Mouse (Mus musculus) forebrain, postnatal 0 days (tissue): ENCODE measurements around the gene Opn3. TPM values are rescaled to one million over a fixed set of nuclear protein-coding genes. Genes with fewer than 3 reads are reported as not detected.

ENCODE experiments used
- ATAC-seq: fragments of 200-750 bp; cut with Nextera tagmentation; 2 replicates; pipeline ENCODE4 v1.8.0; 2017; ENCODE audit warnings: mild to moderate bottlenecking, moderate library complexity
- DNase-seq: peaks from one replicate; pipeline ENCODE4 v3.0.0-alpha.2; 2015
- H3K27ac ChIP-seq: fragments of 300-500 bp; sonication (generic); 2 replicates; pipeline ENCODE4 v1.5.1; 2014; ENCODE audit warnings: low read depth, mild to moderate bottlenecking, antibody characterized with exemption, low read length, moderate library complexity, mixed read lengths
- H3K27me3 ChIP-seq: fragments of 300-500 bp; sonication (generic); 2 replicates; pipeline ENCODE4 v1.6.1; 2014; ENCODE audit warnings: mild to moderate bottlenecking, low read length, mixed read lengths; ENCODE audit not compliant: insufficient read depth
- H3K36me3 ChIP-seq: fragments of 300-500 bp; sonication (generic); 2 replicates; pipeline ENCODE4 v1.6.1; 2014; ENCODE audit warnings: mild to moderate bottlenecking, moderate library complexity; ENCODE audit not compliant: insufficient read depth
- H3K4me1 ChIP-seq: fragments of 300-500 bp; sonication (generic); 2 replicates; pipeline ENCODE4 v1.6.1; 2014; ENCODE audit warnings: antibody characterized with exemption; ENCODE audit not compliant: insufficient read depth
- H3K4me2 ChIP-seq: fragments of 300-500 bp; sonication (generic); 2 replicates; pipeline ENCODE4 v1.6.1; 2014; ENCODE audit warnings: low read depth, mild to moderate bottlenecking, moderate library complexity
- H3K4me3 ChIP-seq: fragments of 300-500 bp; sonication (generic); 2 replicates; pipeline ENCODE4 v1.5.1; 2014; ENCODE audit warnings: low read depth, low read length, mixed read lengths
- H3K9ac ChIP-seq: fragments of 300-500 bp; sonication (generic); 2 replicates; pipeline ENCODE4 v1.6.1; 2014; ENCODE audit warnings: mild to moderate bottlenecking
- H3K9me3 ChIP-seq: fragments of 300-500 bp; sonication (generic); 2 replicates; pipeline ENCODE4 v1.6.1; 2016; ENCODE audit warnings: low read length
- CTCF ChIP-seq: sonication (generic); IDR thresholded peaks from 2 replicates; pipeline ENCODE4 v1.5.1; 2016; ENCODE audit warnings: antibody characterized with exemption, control low read depth, low read depth
- WGBS: fragments of 180-500 bp; shearing (Covaris S2); extraction: QIAGEN DNeasy Blood & Tissue Kit; methylation state at CpG from one replicate; pipeline ENCODE4 v1.1.7; 2014; 5-methylcytosine and 5-hydroxymethylcytosine counted together
- polyA plus RNA-seq: library from polyadenylated mRNA; unstranded; fragments of >200 nt; fragmentation: Nextera tagmentation; extraction: Ambion mirVana; gene quantifications from 2 replicates; pipeline ENCODE4 v1.2.1, GENCODE M21; 2015
- total RNA-seq: library from RNA; depleted of rRNA; stranded (reverse); fragments of >200 nt; gene quantifications from 2 replicates; pipeline ENCODE4 v1.2.3, GENCODE M21; 2014

Opn3 gene
- total and polyA plus RNA-seq, 2 experiments from 2014 or later: 6.4 to 9.0 TPM

DNA sequence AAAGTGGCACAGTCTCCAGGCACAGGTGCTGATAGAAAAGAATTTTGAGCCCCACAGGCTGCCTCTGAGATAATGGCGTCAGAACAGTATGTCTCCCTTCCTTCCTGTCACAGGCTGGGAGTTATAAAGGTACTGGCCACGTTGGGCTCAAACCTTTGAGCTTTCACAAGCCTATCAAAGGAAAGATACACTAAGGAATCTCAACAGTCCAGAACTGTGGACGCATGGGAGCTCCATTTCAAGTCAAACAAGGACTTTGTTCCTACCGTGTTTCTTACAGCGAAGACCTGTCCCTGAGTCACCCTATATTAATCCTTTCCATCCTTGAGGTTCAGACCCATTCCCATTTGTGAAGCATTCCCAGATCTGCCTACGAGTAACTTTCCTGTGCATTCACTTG is 15.1 kb downstream of the Opn3 start:
- no peaks in the 10 kb centered on the region for H3K36me3 ChIP-seq
- H3K27me3 ChIP-seq: no peaks in the 10 kb centered on the region
- no peak overlapping the region for H3K4me2 ChIP-seq
- ATAC-seq (no peak), DNase-seq (no peak)
- no peak overlapping the region for H3K9ac ChIP-seq
- TF ChIP-seq CTCF: no peak
- H3K9me3 ChIP-seq: no peaks in the 10 kb centered on the region
- no peaks in the 10 kb centered on the region for H3K4me1 ChIP-seq
- no peak overlapping the region for H3K4me3 ChIP-seq
- WGBS: 88% methylated on average over 6 of the region's 6 CpGs
- H3K27ac ChIP-seq: no peak overlapping the region

DNA sequence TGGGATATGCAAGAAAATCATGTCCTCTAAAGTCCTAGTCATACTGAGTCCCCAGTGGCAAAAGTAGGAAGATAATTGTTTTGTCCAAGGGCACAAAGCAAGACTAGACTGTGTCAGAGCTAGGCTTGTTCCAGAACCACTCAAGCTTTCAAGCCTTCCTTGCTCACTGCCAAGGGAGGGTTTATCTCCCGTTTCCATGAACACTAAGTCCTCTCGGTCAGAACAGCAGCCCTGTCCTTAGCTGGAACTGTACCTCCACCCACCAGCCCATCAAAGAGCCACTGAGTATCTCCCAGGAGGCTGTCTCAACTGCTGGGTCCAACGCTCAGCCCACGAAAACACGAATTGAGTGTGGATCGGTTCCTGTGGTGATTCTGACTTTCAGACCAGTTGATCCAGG is 17.5 kb downstream of the Opn3 start:
- DNase-seq (no peak), ATAC-seq (no peak)
- H3K4me2 ChIP-seq: no peak overlapping the region
- H3K36me3 ChIP-seq: no peaks in the 10 kb centered on the region
- no peak overlapping the region for H3K4me3 ChIP-seq
- H3K27me3 ChIP-seq: no peaks in the 10 kb centered on the region
- H3K9ac ChIP-seq: no peak overlapping the region
- H3K4me1 ChIP-seq: no peaks in the 10 kb centered on the region
- H3K9me3 ChIP-seq: no peaks in the 10 kb centered on the region
- no peak overlapping the region for H3K27ac ChIP-seq
- TF ChIP-seq CTCF: no peak
- 86% methylated on average over 6 of the region's 6 CpGs for WGBS

DNA sequence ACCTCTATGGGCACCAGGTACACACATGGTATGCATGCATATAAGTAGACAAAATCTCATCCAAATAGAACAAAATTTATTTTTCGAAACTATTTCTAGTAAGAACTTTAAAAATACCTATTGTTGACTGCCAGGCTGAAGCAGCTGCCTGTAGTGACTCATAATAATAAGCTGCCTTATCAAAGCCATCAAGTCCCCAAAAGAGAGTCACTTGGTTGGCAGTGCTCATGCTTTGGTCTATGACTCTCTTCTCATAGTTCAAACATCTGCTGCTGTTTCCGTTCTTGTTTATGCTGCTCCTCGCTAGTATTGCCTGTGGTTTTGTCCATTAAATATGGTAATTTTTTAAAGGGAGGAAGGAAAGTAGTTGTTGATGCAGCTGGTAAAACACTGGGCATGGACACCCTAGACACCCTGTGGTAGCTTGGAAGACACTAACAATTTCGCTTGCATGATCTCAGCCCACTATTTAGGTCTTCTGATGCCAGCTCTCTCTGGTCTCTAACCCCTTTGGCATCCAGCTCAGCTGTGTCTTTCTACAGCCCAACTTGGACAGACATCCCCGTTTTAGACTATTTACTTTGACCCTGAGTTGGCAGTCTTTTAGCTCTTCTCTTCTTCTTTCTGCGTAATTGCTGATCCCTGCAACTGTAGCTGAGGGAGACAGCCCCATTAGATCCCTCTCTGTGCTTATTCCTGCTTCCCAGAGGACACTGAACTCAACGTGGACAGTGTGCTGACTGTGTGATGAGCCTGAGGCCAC is 18.8 kb downstream of the Opn3 start:
- TF ChIP-seq CTCF: no peak
- no peak overlapping the region for H3K4me2 ChIP-seq
- H3K4me1 ChIP-seq: no peaks in the 10 kb centered on the region
- H3K4me3 ChIP-seq: no peak overlapping the region
- DNase-seq: no peak
- ATAC-seq: no peak
- no peaks in the 10 kb centered on the region for H3K27me3 ChIP-seq
- WGBS: 76% methylated on average over 7 of the region's 7 CpGs
- no peaks in the 10 kb centered on the region for H3K9me3 ChIP-seq
- no peaks in the 10 kb centered on the region for H3K36me3 ChIP-seq
- no peak overlapping the region for H3K9ac ChIP-seq
- no peak overlapping the region for H3K27ac ChIP-seq

DNA sequence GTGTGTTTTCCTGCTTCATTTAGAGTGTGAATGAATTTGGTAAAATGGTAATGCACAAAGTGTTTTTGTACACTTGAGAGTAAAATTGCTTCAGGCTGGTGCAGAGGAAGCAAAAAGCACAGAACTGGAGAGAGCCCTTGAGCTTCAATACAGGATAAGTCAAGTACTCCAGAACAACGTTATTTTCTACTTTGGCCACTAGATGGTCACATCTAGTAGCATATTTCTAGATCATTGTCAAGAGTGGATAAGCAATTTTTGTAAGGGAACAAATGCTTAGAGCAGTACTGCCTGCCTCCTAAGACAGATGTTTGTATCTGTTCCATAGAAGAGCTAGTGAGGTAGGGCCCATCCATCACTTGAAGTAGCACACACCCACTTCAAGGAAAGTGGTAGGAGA is 20.9 kb downstream of the Opn3 start:
- TF ChIP-seq CTCF: peak; percentile 61
- Histone ChIP-seq H3K9ac (no peak overlapping the region), H3K4me1 (no peaks in the 10 kb centered on the region), H3K36me3 (no peaks in the 10 kb centered on the region), H3K27me3 (no peaks in the 10 kb centered on the region), H3K27ac (no peak overlapping the region), H3K9me3 (no peaks in the 10 kb centered on the region), H3K4me2 (no peak overlapping the region), H3K4me3 (no peak overlapping the region)
- no peak for DNase-seq
- ATAC-seq: no peak; the same call in 1 of the 2 replicates
- WGBS: 40% methylated on average over 1 of the region's 1 CpGs

DNA sequence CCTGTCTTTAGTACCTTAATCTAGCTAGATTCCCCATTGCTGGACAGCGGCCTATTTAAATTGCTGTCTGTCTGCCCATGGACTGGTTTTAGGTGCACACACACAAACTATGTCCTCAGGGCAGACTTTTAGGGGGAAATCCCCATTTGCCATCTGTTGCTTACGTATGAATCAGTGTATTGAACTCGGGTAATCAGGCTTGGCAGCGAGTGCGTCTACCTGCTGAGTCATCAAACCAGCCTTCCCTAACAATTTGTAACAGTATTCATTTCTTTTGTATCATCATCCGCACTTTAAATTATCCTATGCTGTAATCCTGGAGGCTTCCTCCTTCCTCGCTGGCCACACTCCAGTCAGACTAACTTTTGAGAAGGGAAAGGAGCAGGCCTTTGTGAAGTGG is 22.5 kb downstream of the Opn3 start:
- ATAC-seq (no peak), DNase-seq (no peak)
- Histone ChIP-seq H3K4me3 (no peak overlapping the region), H3K4me1 (no peaks in the 10 kb centered on the region), H3K27me3 (no peaks in the 10 kb centered on the region), H3K36me3 (no peaks in the 10 kb centered on the region), H3K9ac (no peak overlapping the region), H3K27ac (no peak overlapping the region), H3K4me2 (no peak overlapping the region), H3K9me3 (no peaks in the 10 kb centered on the region)
- TF ChIP-seq CTCF: no peak
- 46% methylated on average over 7 of the region's 7 CpGs for WGBS

DNA sequence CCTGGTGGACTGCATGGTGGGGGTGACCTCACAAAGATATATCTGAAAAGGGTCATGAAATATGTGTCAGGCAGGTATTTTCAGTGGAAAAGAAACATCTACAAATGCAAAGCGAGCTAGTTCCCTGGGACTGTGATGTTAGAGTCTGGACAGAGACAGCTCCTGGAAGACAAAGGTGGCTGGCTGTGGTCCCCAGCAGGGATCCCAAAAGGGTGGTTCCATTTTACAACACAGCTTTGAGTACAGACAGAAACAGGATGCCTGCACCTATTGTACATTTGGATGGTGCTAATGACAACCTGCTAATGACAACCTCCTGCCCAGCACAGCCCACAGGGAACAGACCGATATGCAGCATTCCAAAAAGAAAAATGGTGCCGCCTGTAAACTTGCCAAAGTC is 23.1 kb downstream of the Opn3 start:
- no peak overlapping the region for H3K4me3 ChIP-seq
- no peak overlapping the region for H3K4me2 ChIP-seq
- H3K4me1 ChIP-seq: no peaks in the 10 kb centered on the region
- H3K9me3 ChIP-seq: no peaks in the 10 kb centered on the region
- no peak for TF ChIP-seq CTCF
- H3K36me3 ChIP-seq: no peaks in the 10 kb centered on the region
- H3K9ac ChIP-seq: no peak overlapping the region
- H3K27ac ChIP-seq: no peak overlapping the region
- DNase-seq (no peak), ATAC-seq (no peak)
- 82% methylated on average over 3 of the region's 3 CpGs for WGBS
- no peaks in the 10 kb centered on the region for H3K27me3 ChIP-seq

DNA sequence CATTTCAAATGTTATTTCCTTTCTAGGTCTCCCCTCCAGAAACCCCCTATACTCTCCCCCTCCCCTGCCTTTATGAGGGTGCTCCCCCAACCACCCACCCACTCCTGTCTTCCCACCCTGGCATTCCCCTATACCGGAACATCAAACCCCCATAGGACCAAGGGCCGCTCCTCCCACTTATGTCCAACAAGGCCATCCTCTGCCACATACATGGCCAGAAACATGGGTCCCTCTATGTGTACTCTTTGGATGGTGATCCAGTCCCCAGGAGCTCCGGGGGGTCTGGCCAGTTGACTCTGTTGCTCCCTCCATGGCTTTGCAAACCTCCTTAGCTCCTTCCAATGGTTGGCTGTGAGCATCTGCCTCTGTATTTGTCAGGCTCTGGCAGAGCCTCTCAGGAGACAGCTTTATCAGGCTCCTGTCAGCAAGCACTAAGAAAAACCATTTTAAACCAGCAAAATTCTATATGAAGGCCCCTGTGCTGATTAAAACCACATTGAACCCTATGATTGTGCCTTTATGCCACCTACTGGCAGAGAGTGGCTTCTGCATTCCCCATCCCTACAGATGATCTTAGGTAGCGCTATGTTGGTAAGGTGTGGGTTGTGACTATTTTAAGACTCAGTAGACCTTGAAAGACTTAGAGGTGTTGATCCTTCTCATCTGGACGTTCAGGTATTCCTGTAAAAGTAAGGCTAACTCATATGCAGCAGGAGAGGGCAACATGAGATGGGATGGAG is 23.7 kb downstream of the Opn3 start:
- Histone ChIP-seq H3K4me2 (no peak overlapping the region), H3K36me3 (no peaks in the 10 kb centered on the region), H3K27me3 (no peaks in the 10 kb centered on the region), H3K9me3 (no peaks in the 10 kb centered on the region), H3K27ac (no peak overlapping the region), H3K4me1 (no peaks in the 10 kb centered on the region), H3K4me3 (no peak overlapping the region), H3K9ac (no peak overlapping the region)
- peak; percentile 79 for TF ChIP-seq CTCF
- ATAC-seq (peak; percentile 72; the same call in 1 of the 2 replicates), DNase-seq (peak; percentile 50)
- WGBS: 85% methylated on average over 5 of the region's 5 CpGs
